Mouse (Mus musculus): ENCODE data around the gene Kif20b.
A peak's percentile ranks its signal among the peaks of the same experiment; 100 is the strongest.

Gene Kif20b

GRCm38 (mm10) chr19:34920066-34920465 is 2.1 kb upstream of the Kif20b start:
- DNase-seq (ENCODE audit: low read depth, low spot score): no peak

- DNase-seq (ENCODE audit: low read depth, low spot score): no peak
Observed at GRCm38 (mm10) chr19:34920531-34920930, 1.6 kb upstream of the Kif20b start.

GRCm38 (mm10) chr19:34921253-34921651 is 909 bp upstream of the Kif20b start:
- peak; percentile 2 for DNase-seq (ENCODE audit: low read depth, low spot score)

- peak; percentile 2 for DNase-seq (ENCODE audit: low read depth, low spot score)
Observed at GRCm38 (mm10) chr19:34922603-34922963, 422 bp downstream of the Kif20b start.

GRCm38 (mm10) chr19:34947206-34947605 is 25.0 kb downstream of the Kif20b start:
- no peak for DNase-seq (ENCODE audit: low read depth, low spot score)

- DNase-seq (ENCODE audit: low read depth, low spot score): no peak
Observed at GRCm38 (mm10) chr19:34953842-34954541, 31.8 kb downstream of the Kif20b start.

GRCm38 (mm10) chr19:34959369-34959768 is 37.2 kb downstream of the Kif20b start:
- DNase-seq (ENCODE audit: low read depth, low spot score): no peak

- no peak for DNase-seq (ENCODE audit: low read depth, low spot score)
Observed at GRCm38 (mm10) chr19:34984742-34985141, 62.6 kb downstream of the Kif20b start.

- no peak for DNase-seq (ENCODE audit: low read depth, low spot score)
Observed at GRCm38 (mm10) chr19:34990443-34990842, 68.3 kb downstream of the Kif20b start.

- DNase-seq (ENCODE audit: low read depth, low spot score): peak; percentile 29
Observed at GRCm38 (mm10) chr19:34992969-34993527, 70.9 kb downstream of the Kif20b start.

GRCm38 (mm10) chr19:35015058-35015457 is 92.9 kb downstream of the Kif20b start:
- DNase-seq (ENCODE audit: low read depth, low spot score): no peak

GRCm38 (mm10) chr19:35017474-35018208 is 95.5 kb downstream of the Kif20b start:
- no peak for DNase-seq (ENCODE audit: low read depth, low spot score)

GRCm38 (mm10) chr19:35018209-35018581 is 96.0 kb downstream of the Kif20b start:
- no peak for DNase-seq (ENCODE audit: low read depth, low spot score)

Data from retina, adult 2 months (tissue).